ENCODE assay signal across 8 mouse cellular contexts in the genomic region with DNA sequence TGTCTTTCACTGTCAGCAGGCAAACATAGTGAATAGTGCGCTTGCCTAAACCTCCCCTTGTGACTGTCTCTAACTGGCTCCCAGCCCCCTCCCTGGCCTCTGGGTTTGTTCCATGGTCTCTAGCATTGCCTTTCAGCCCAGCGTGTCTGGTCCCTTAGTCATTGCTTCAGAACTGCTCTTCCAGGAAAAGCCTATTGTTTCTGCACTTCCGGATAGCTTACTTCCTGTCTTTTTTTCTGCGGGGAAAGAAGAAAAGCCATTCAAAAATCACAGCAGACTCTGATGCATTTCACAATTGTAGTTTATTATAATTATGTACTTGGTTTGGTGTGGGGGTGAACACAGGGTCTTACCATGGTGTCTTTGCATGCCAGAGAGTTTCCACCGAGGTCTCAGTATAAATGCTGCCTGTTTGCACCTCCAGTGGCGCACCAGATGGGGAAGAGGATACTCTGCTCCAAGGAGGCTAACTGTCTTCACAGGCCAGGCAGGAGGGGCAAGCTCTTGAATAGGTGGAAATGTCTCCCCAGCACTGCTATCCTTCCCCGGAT. TPM values are rescaled to one million over a fixed set of nuclear protein-coding genes. Genes with fewer than 3 reads are reported as not detected.
A peak's percentile ranks its signal among the peaks of the same experiment; 100 is the strongest.
DNase-seq lines count a peak whose midpoint lies in the region; TF ChIP-seq lines count a peak whose summit lies in the region.
"Had no signal": no experiment of that assay in that cellular context is flagged by ENCODE, and none has a peak within 500 bp of the region (broad histone marks: within the 10 kb centered on the region; RNA-seq: fewer than 3 reads in every experiment).

No protein-coding gene starts in this region.

- no peaks in the 10 kb centered on the region for H3K4me1 ChIP-seq in liver, adult 2 months (ENCODE audit: control insufficient read depth, insufficient read depth, low read length)

- no peak overlapping the region for H3K9ac ChIP-seq in liver, adult 2 months (ENCODE audit: low read depth, low read length)

- no peak for TF ChIP-seq CTCF in liver, adult 2 months (IDR thresholded peaks at IDR 0.05; ENCODE audit: low read depth, low read length)

- H3K4me3 ChIP-seq in liver, adult 2 months (ENCODE audit: insufficient read depth, low read depth, low read length), result no peak overlapping the region

- no peaks in the 10 kb centered on the region for H3K27me3 ChIP-seq in liver, adult 2 months (ENCODE audit: control insufficient read depth, insufficient read depth, low read length)

- no peak for TF ChIP-seq POLR2A in liver, adult 2 months (IDR thresholded peaks at IDR 0.05; ENCODE audit: extremely low read depth, insufficient read depth, low read length)

- peak overlapping the region; percentile 13; the same call in 1 of the 2 replicates for H3K27ac ChIP-seq in liver, adult 2 months (replicated peaks; ENCODE audit: insufficient read depth, low read depth, low read length)
- H3K27ac ChIP-seq: macrophage had no signal

- DNase-seq in ZHBTc4 (ENCODE audit: low read depth, low spot score), result peak; percentile 19
- peak; percentile 61 for DNase-seq in adrenal gland, postnatal 14 days
- peak; percentile 34 for DNase-seq in heart, postnatal 25 days (ENCODE audit: low spot score)
- DNase-seq in liver, adult 2 months (ENCODE audit: extremely low read depth, low read depth, low spot score), result peak; percentile 2
- no peak for DNase-seq in cerebellum, postnatal 14 days
- DNase-seq in cerebellum, adult 11-12 months, result no peak
- no peak for DNase-seq in layer of hippocampus, postnatal 25 days (ENCODE audit: extremely low spot score in 1 of 2, low spot score in 1 of 2)

- intact Hi-C loops in heart, postnatal 25 days (cut with DNase I), result loop anchor here (2.0 kb wide), 1 partner anchor 35 kb away; a partner anchor contains a TSS

- H3K36me3 ChIP-seq in liver, adult 2 months (ENCODE audit: control insufficient read depth, insufficient read depth, low read length), result no peaks in the 10 kb centered on the region

- no peaks in the 10 kb centered on the region for H3K79me2 ChIP-seq in liver, adult 2 months (ENCODE audit: control insufficient read depth, insufficient read depth, low read length)

- 72% methylated on average over 7 of the region's 7 CpGs for WGBS in liver, adult 2 months

RNA-seq across cellular contexts. Expression of a gene that starts 35.7 kb away (rescaled TPM):
- total RNA-seq in adrenal gland, postnatal 14 days (2021), result 97.6 and 106 TPM in 2 replicates
- total RNA-seq in heart, postnatal 25 days (2021), result 10 to 100 TPM; 88.8 to 99.1 TPM
- 33.4 and 35.1 TPM in 2 replicates for total RNA-seq in liver, adult 2 months (2014; rRNA removed)
- 5.8 and 7.8 TPM in 2 replicates for polyA plus RNA-seq in liver, adult 2 months (2012; rRNA removed)
- total RNA-seq in layer of hippocampus, postnatal 25 days (2021), result 10 to 100 TPM in 1 of 2 experiments, 1 to 10 TPM in 1; 8.0 to 11.7 TPM

Comparison
In these comparisons a context has a peak if more than half of its experiments do, and no peak if none do; other contexts are left out.
1. DNase-seq: peak in ZHBTc4 (single experiment), adrenal gland, postnatal 14 days (single experiment), heart, postnatal 25 days (single experiment) and liver, adult 2 months (single experiment); none in cerebellum, postnatal 14 days (0 of 2), cerebellum, adult 11-12 months (single experiment) and layer of hippocampus, postnatal 25 days (0 of 2).